Mouse (Mus musculus): ENCODE measurements around the gene Atp10b. TPM values are rescaled to one million over a fixed set of nuclear protein-coding genes. Genes with fewer than 3 reads are reported as not detected.

The Atp10b gene
- polyA plus RNA-seq, 1 experiment from 2014 or later = 0.11 TPM

GRCm38 (mm10) chr11:43263548-43264218 is 114.0 kb downstream of the Atp10b start:
- DNase-seq (ENCODE audit: low spot score, missing footprints) = peak; percentile 85
- Histone ChIP-seq H3K27ac (ENCODE audit: low read depth, low read length) (no peak overlapping the region), H3K9me3 (ENCODE audit: control insufficient read depth, low read length) (no peaks in the 10 kb centered on the region), H3K9ac (ENCODE audit: low read length) (no peak overlapping the region), H3K4me2 (no peak overlapping the region), H3K36me3 (ENCODE audit: control insufficient read depth, insufficient read depth, low read length) (no peaks in the 10 kb centered on the region), H3K4me3 (ENCODE audit: low read depth, low read length) (no peak overlapping the region), H3K27me3 (ENCODE audit: control insufficient read depth, insufficient read depth, low read length) (no peaks in the 10 kb centered on the region), H3K4me1 (ENCODE audit: control insufficient read depth, insufficient read depth, low read length) (no peaks in the 10 kb centered on the region)
- WGBS = 45% methylated on average over 3 of the region's 3 CpGs
- peak; percentile 71 for ATAC-seq (ENCODE audit: low FRiP score)

GRCm38 (mm10) chr11:43267505-43267904 is 117.8 kb downstream of the Atp10b start:
- Histone ChIP-seq H3K36me3 (ENCODE audit: control insufficient read depth, insufficient read depth, low read length) (no peaks in the 10 kb centered on the region), H3K9ac (ENCODE audit: low read length) (no peak overlapping the region), H3K4me1 (ENCODE audit: control insufficient read depth, insufficient read depth, low read length) (peaks cover 14% of the 10 kb centered on the region), H3K9me3 (ENCODE audit: control insufficient read depth, low read length) (no peaks in the 10 kb centered on the region), H3K4me2 (no peak overlapping the region), H3K27ac (ENCODE audit: low read depth, low read length) (no peak overlapping the region), H3K27me3 (ENCODE audit: control insufficient read depth, insufficient read depth, low read length) (no peaks in the 10 kb centered on the region), H3K4me3 (ENCODE audit: low read depth, low read length) (no peak overlapping the region)
- 78% methylated on average over 3 of the region's 3 CpGs for WGBS
- ATAC-seq (ENCODE audit: low FRiP score) (no peak), DNase-seq (ENCODE audit: low spot score, missing footprints) (no peak)

GRCm38 (mm10) chr11:43269503-43270255 is 120.0 kb downstream of the Atp10b start:
- peak; percentile 84 for DNase-seq (ENCODE audit: low spot score, missing footprints)
- 67% methylated on average over 6 of the region's 6 CpGs for WGBS
- peak overlapping the region; percentile 30; the same call in 1 of the 2 replicates for H3K9ac ChIP-seq (ENCODE audit: low read length)
- no peaks in the 10 kb centered on the region for H3K27me3 ChIP-seq (ENCODE audit: control insufficient read depth, insufficient read depth, low read length)
- no peak overlapping the region for H3K4me3 ChIP-seq (ENCODE audit: low read depth, low read length)
- H3K9me3 ChIP-seq (ENCODE audit: control insufficient read depth, low read length) = no peaks in the 10 kb centered on the region
- no peaks in the 10 kb centered on the region for H3K36me3 ChIP-seq (ENCODE audit: control insufficient read depth, insufficient read depth, low read length)
- H3K27ac ChIP-seq (ENCODE audit: low read depth, low read length) = peak overlapping the region; percentile 65
- peaks cover 14% of the 10 kb centered on the region for H3K4me1 ChIP-seq (ENCODE audit: control insufficient read depth, insufficient read depth, low read length)
- peak; percentile 73 for ATAC-seq (ENCODE audit: low FRiP score)
- peak overlapping the region; percentile 22; the same call in 1 of the 2 replicates for H3K4me2 ChIP-seq

GRCm38 (mm10) chr11:43270256-43270806 is 120.7 kb downstream of the Atp10b start:
- 42% methylated on average over 10 of the region's 10 CpGs for WGBS
- Histone ChIP-seq H3K36me3 (ENCODE audit: control insufficient read depth, insufficient read depth, low read length) (no peaks in the 10 kb centered on the region), H3K9ac (ENCODE audit: low read length) (peak overlapping the region; percentile 30; the same call in 1 of the 2 replicates), H3K27me3 (ENCODE audit: control insufficient read depth, insufficient read depth, low read length) (no peaks in the 10 kb centered on the region), H3K27ac (ENCODE audit: low read depth, low read length) (peak overlapping the region; percentile 65), H3K4me1 (ENCODE audit: control insufficient read depth, insufficient read depth, low read length) (peaks cover 14% of the 10 kb centered on the region), H3K9me3 (ENCODE audit: control insufficient read depth, low read length) (no peaks in the 10 kb centered on the region), H3K4me2 (peak overlapping the region; percentile 22; the same call in 1 of the 2 replicates), H3K4me3 (ENCODE audit: low read depth, low read length) (no peak overlapping the region)
- DNase-seq (ENCODE audit: low spot score, missing footprints) = peak; percentile 93
- ATAC-seq (ENCODE audit: low FRiP score) = peak; percentile 89

GRCm38 (mm10) chr11:43273896-43274295 is 124.2 kb downstream of the Atp10b start:
- Histone ChIP-seq H3K9ac (ENCODE audit: low read length) (no peak overlapping the region), H3K27me3 (ENCODE audit: control insufficient read depth, insufficient read depth, low read length) (no peaks in the 10 kb centered on the region), H3K9me3 (ENCODE audit: control insufficient read depth, low read length) (no peaks in the 10 kb centered on the region), H3K4me2 (no peak overlapping the region), H3K27ac (ENCODE audit: low read depth, low read length) (no peak overlapping the region), H3K36me3 (ENCODE audit: control insufficient read depth, insufficient read depth, low read length) (no peaks in the 10 kb centered on the region), H3K4me1 (ENCODE audit: control insufficient read depth, insufficient read depth, low read length) (peaks cover 14% of the 10 kb centered on the region), H3K4me3 (ENCODE audit: low read depth, low read length) (no peak overlapping the region)
- ATAC-seq (ENCODE audit: low FRiP score) (no peak), DNase-seq (ENCODE audit: low spot score, missing footprints) (no peak)

- H3K36me3 ChIP-seq (ENCODE audit: control insufficient read depth, insufficient read depth, low read length) = no peaks in the 10 kb centered on the region
- ATAC-seq (ENCODE audit: low FRiP score) (no peak), DNase-seq (ENCODE audit: low spot score, missing footprints) (no peak)
- no peaks in the 10 kb centered on the region for H3K4me1 ChIP-seq (ENCODE audit: control insufficient read depth, insufficient read depth, low read length)
- WGBS = 89% methylated on average over 6 of the region's 6 CpGs
- no peak overlapping the region for H3K4me2 ChIP-seq
- no peak overlapping the region for H3K4me3 ChIP-seq (ENCODE audit: low read depth, low read length)
- H3K9ac ChIP-seq (ENCODE audit: low read length) = no peak overlapping the region
- no peaks in the 10 kb centered on the region for H3K27me3 ChIP-seq (ENCODE audit: control insufficient read depth, insufficient read depth, low read length)
- H3K27ac ChIP-seq (ENCODE audit: low read depth, low read length) = no peak overlapping the region
- no peaks in the 10 kb centered on the region for H3K9me3 ChIP-seq (ENCODE audit: control insufficient read depth, low read length)
Measured at GRCm38 (mm10) chr11:43297584-43297983, 147.9 kb downstream of the Atp10b start.

- H3K9ac ChIP-seq (ENCODE audit: low read length) = no peak overlapping the region
- peaks cover 6% of the 10 kb centered on the region for H3K4me1 ChIP-seq (ENCODE audit: control insufficient read depth, insufficient read depth, low read length)
- no peak overlapping the region for H3K4me2 ChIP-seq
- H3K4me3 ChIP-seq (ENCODE audit: low read depth, low read length) = no peak overlapping the region
- no peak overlapping the region for H3K27ac ChIP-seq (ENCODE audit: low read depth, low read length)
- peak; percentile 75 for ATAC-seq (ENCODE audit: low FRiP score)
- WGBS = 45% methylated on average over 1 of the region's 1 CpGs
- H3K36me3 ChIP-seq (ENCODE audit: control insufficient read depth, insufficient read depth, low read length) = no peaks in the 10 kb centered on the region
- DNase-seq (ENCODE audit: low spot score, missing footprints) = peak; percentile 83
- H3K27me3 ChIP-seq (ENCODE audit: control insufficient read depth, insufficient read depth, low read length) = no peaks in the 10 kb centered on the region
- H3K9me3 ChIP-seq (ENCODE audit: control insufficient read depth, low read length) = no peaks in the 10 kb centered on the region
Measured at GRCm38 (mm10) chr11:43311000-43311399, 161.3 kb downstream of the Atp10b start.

Data from midbrain, embryonic 11.5 days (tissue).